Mouse (Mus musculus) MEL (cell line): ENCODE measurements at regions not wholly inside any gene's neighbourhood (a gene's known extent, or its start where the extent isn't known, plus 50 kb on each side); places are given as distances from the start of the nearest gene placed in this dataset.

Experiments used
- DNase-seq: peaks from one replicate; pipeline ENCODE4 v3.0.0; 2011; ENCODE audit warnings: low read depth, low spot score
- H3K27ac ChIP-seq: 2 replicates; pipeline ENCODE4 v1.5.1; 2012; ENCODE audit warnings: low read depth, mild to moderate bottlenecking, control low read depth, low read length, moderate library complexity; ENCODE audit not compliant: control insufficient read depth
- H3K27me3 ChIP-seq, 2 experiments: fragments of 150-350 bp in 1 of 2; sonication (generic) in 1 of 2; 2 replicates each; pipeline ENCODE4 v1.6.1; 2012; ENCODE audit warnings: low read length in 2 of 2, mild to moderate bottlenecking in 2 of 2, improper control_type of control experiment in 1 of 2, moderate library complexity in 1 of 2; ENCODE audit not compliant: insufficient read depth in 2 of 2, control insufficient read depth in 1 of 2
- H3K36me3 ChIP-seq, 2 experiments: 2 replicates each; pipeline ENCODE4 v1.6.1; 2012 to 2014; ENCODE audit warnings: low read length in 2 of 2, improper control_type of control experiment in 1 of 2, inconsistent platforms in 1 of 2, mild to moderate bottlenecking in 1 of 2; ENCODE audit not compliant: insufficient read depth in 2 of 2, control insufficient read depth in 1 of 2
- H3K4me1 ChIP-seq, 2 experiments: fragments of 150-350 bp in 1 of 2; sonication (generic) in 1 of 2; 2 replicates each; pipeline ENCODE4 v1.6.1; 2012; ENCODE audit warnings: low read length in 2 of 2, improper control_type of control experiment in 1 of 2, mild to moderate bottlenecking in 1 of 2; ENCODE audit not compliant: insufficient read depth in 2 of 2, control insufficient read depth in 1 of 2
- H3K4me3 ChIP-seq, 2 experiments: fragments of 150-350 bp in 1 of 2; sonication (generic) in 1 of 2; 2 replicates each; pipeline ENCODE4 v1.5.1; 2012; ENCODE audit warnings: low read depth in 2 of 2, low read length in 2 of 2, mild to moderate bottlenecking in 2 of 2, moderate library complexity in 2 of 2, control low read depth in 1 of 2, improper control_type of control experiment in 1 of 2; ENCODE audit not compliant: control insufficient read depth in 1 of 2, insufficient read depth in 1 of 2
- H3K79me2 ChIP-seq: 2 replicates; pipeline ENCODE4 v1.6.1; 2012; ENCODE audit warnings: mild to moderate bottlenecking, low read length, moderate library complexity; ENCODE audit not compliant: control insufficient read depth, poor library complexity, insufficient read depth
- H3K9ac ChIP-seq: 2 replicates; pipeline ENCODE4 v1.6.1; 2012; ENCODE audit warnings: low read depth, mild to moderate bottlenecking, control low read depth, low read length, moderate library complexity; ENCODE audit not compliant: control insufficient read depth, poor library complexity, severe bottlenecking
- H3K9me3 ChIP-seq: fragments of 150-350 bp; sonication (generic); replicated peaks from 2 replicates; pipeline ENCODE4 v1.6.1; 2012; ENCODE audit warnings: mild to moderate bottlenecking, low read length, improper control_type of control experiment, moderate library complexity; ENCODE audit not compliant: insufficient read depth
- CHD1 ChIP-seq: IDR thresholded peaks from 2 replicates; pipeline ENCODE4 v1.6.1; 2012; ENCODE audit warnings: low read depth, mild to moderate bottlenecking, inconsistent platforms, low read length, improper control_type of control experiment
- CTCF ChIP-seq, 3 experiments: IDR thresholded peaks in 2 of 3; conservative IDR thresholded peaks in 1 of 3; 2 replicates each; pipeline ENCODE4 v1.5.1; 2011 to 2012; ENCODE audit warnings: low read length in 3 of 3, low read depth in 2 of 3, mild to moderate bottlenecking in 2 of 3, improper control_type of control experiment in 1 of 3, inconsistent platforms in 1 of 3, mixed read lengths in 1 of 3, moderate library complexity in 1 of 3; ENCODE audit not compliant: control insufficient read depth in 1 of 3, insufficient read depth in 1 of 3, poor library complexity in 1 of 3, severe bottlenecking in 1 of 3
- E2F4 ChIP-seq: IDR thresholded peaks from 2 replicates; pipeline ENCODE4 v1.6.1; 2011; ENCODE audit warnings: low read depth, low read length, improper control_type of control experiment, borderline replicate concordance
- ELF1 ChIP-seq: IDR thresholded peaks from 2 replicates; pipeline ENCODE4 v1.6.1; 2014; ENCODE audit warnings: low read depth, mild to moderate bottlenecking, inconsistent platforms, low read length, improper control_type of control experiment, moderate library complexity
- EP300 ChIP-seq, 2 experiments: IDR thresholded peaks; 2 replicates each; pipeline ENCODE4 v1.6.1; 2011; ENCODE audit warnings: improper control_type of control experiment in 2 of 2, low read length in 2 of 2, low read depth in 1 of 2, mild to moderate bottlenecking in 1 of 2
- ETS1 ChIP-seq: IDR thresholded peaks from 2 replicates; pipeline ENCODE4 v1.6.1; 2012; ENCODE audit warnings: low read depth, mild to moderate bottlenecking, inconsistent platforms, low read length, improper control_type of control experiment, moderate library complexity
- GABPA ChIP-seq: IDR thresholded peaks from 2 replicates; pipeline ENCODE4 v1.6.1; 2012; ENCODE audit warnings: low read depth, mild to moderate bottlenecking, inconsistent platforms, low read length, improper control_type of control experiment, moderate library complexity
- GATA1 ChIP-seq: IDR thresholded peaks from 2 replicates; pipeline ENCODE4 v1.6.1; 2011; ENCODE audit warnings: low read depth, low read length, improper control_type of control experiment
- KAT2A ChIP-seq: conservative IDR thresholded peaks from 2 replicates; pipeline ENCODE4 v1.6.1; 2012; ENCODE audit warnings: low read depth, low read length, improper control_type of control experiment, inconsistent platforms
- MAZ ChIP-seq: IDR thresholded peaks from 2 replicates; pipeline ENCODE4 v1.6.1; 2012; ENCODE audit warnings: low read depth, mild to moderate bottlenecking, inconsistent platforms, low read length, improper control_type of control experiment
- MEF2A ChIP-seq: IDR thresholded peaks from 2 replicates; pipeline ENCODE4 v1.6.1; 2014; ENCODE audit warnings: low read depth, mild to moderate bottlenecking, inconsistent platforms, low read length, improper control_type of control experiment; ENCODE audit not compliant: poor library complexity, insufficient replicate concordance, severe bottlenecking; ENCODE audit errors: extremely low read depth
- MYB ChIP-seq: IDR thresholded peaks from 2 replicates; pipeline ENCODE4 v1.6.1; 2011; ENCODE audit warnings: mild to moderate bottlenecking, low read depth, low read length, improper control_type of control experiment
- MYC ChIP-seq: IDR thresholded peaks from 2 replicates; pipeline ENCODE4 v1.6.1; 2011; ENCODE audit warnings: low read depth, mild to moderate bottlenecking, low read length, improper control_type of control experiment, moderate library complexity
- POLR2AphosphoS2 ChIP-seq: IDR thresholded peaks from 2 replicates; pipeline ENCODE4 v1.6.1; 2011; ENCODE audit warnings: low read length, improper control_type of control experiment
- POLR2AphosphoS5 ChIP-seq: IDR thresholded peaks from 2 replicates; pipeline ENCODE4 v1.6.1; 2012; ENCODE audit warnings: low read depth, borderline replicate concordance, mild to moderate bottlenecking, inconsistent platforms, low read length, moderate library complexity, mixed read lengths
- RCOR1 ChIP-seq: IDR thresholded peaks from 2 replicates; pipeline ENCODE4 v1.6.1; 2012; ENCODE audit warnings: low read depth, mild to moderate bottlenecking, inconsistent platforms, low read length, improper control_type of control experiment
- SIN3A ChIP-seq: IDR thresholded peaks from 2 replicates; pipeline ENCODE4 v1.6.1; 2012; ENCODE audit warnings: low read length, improper control_type of control experiment, inconsistent platforms
- TAL1 ChIP-seq: IDR thresholded peaks from 2 replicates; pipeline ENCODE4 v1.6.1; 2012; ENCODE audit warnings: mild to moderate bottlenecking, inconsistent platforms, low read length, moderate library complexity, mixed read lengths
- TBP ChIP-seq: IDR thresholded peaks from 2 replicates; pipeline ENCODE4 v1.8.0; 2011; ENCODE audit warnings: low read depth, low read length, improper control_type of control experiment
- TCF12 ChIP-seq: IDR thresholded peaks from 2 replicates; pipeline ENCODE4 v1.6.1; 2014; ENCODE audit warnings: low read depth, mild to moderate bottlenecking, inconsistent platforms, low read length, improper control_type of control experiment, moderate library complexity
- ZC3H11A ChIP-seq: IDR thresholded peaks from 2 replicates; pipeline ENCODE4 v1.6.1; 2012; ENCODE audit warnings: low read depth, mild to moderate bottlenecking, inconsistent platforms, low read length, improper control_type of control experiment

DNA sequence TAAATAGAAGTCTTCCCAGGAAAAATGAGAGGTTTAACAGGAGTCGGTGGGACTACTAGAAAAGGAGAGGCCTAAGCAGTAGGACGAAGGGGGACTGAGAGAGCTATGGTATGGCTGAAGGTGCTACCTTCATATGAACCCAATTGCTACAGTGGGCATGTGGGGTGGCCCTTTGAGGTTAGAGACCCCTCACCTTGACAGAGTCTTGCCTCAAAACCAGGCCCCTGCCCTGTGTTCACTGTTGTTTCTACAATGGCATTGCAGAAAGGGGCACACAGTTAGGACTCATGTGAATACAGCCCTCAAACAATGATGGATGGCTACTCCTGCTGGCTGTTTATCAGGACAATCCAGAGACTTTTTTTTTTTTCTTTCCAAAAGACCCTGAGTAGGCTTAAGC is 62.6 kb downstream of the Tmem17 start:
- Histone ChIP-seq H3K27me3 (no peaks in the 10 kb centered on the region), H3K4me1 (no peaks in the 10 kb centered on the region), H3K36me3 (no peaks in the 10 kb centered on the region), H3K79me2 (no peaks in the 10 kb centered on the region), H3K27ac (no peak overlapping the region), H3K9me3 (no peaks in the 10 kb centered on the region), H3K9ac (no peak overlapping the region), H3K4me3 (no peak overlapping the region)
- DNase-seq: no peak
- TF ChIP-seq KAT2A: no peak
- TF ChIP-seq TCF12: no peak
- TF ChIP-seq ZC3H11A: no peak
- TF ChIP-seq E2F4: no peak
- no peak for TF ChIP-seq GATA1
- no peak for TF ChIP-seq CTCF (IDR thresholded peaks at IDR 0.05 in 2 of 3, conservative IDR thresholded peaks at IDR 0.05 in 1 of 3; ENCODE audit: control insufficient read depth in 1 of 3, insufficient read depth in 1 of 3, low read depth in 2 of 3, low read length in 3 of 3, poor library complexity in 1 of 3, severe bottlenecking in 1 of 3)
- TF ChIP-seq MEF2A: no peak
- no peak for TF ChIP-seq MAZ
- no peak for TF ChIP-seq TBP
- no peak for TF ChIP-seq RCOR1
- TF ChIP-seq MYC: no peak
- no peak for TF ChIP-seq GABPA
- TF ChIP-seq SIN3A: no peak
- no peak for TF ChIP-seq EP300 (IDR thresholded peaks at IDR 0.05; ENCODE audit: low read depth in 1 of 2, low read length in 2 of 2)
- no peak for TF ChIP-seq POLR2AphosphoS5
- no peak for TF ChIP-seq ELF1

DNA sequence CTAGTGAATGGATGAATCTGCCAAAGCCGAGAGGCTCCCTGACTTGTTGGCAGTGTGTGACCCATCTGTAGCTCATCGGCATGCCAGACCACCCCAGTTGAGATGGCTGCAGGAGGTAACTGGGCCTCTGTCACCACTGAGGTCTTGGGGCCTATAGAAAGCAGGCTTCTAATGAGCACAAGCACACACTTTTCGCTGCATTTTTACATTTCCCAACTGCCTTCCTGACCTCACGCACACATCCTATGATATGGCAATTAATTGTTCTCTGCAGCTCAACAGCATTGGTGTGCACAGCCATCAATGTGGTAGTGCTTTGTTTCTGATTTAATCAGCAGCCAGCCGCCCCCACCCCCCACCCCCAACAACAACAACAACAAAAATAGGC is 72.2 kb downstream of the Tmem17 start:
- DNase-seq: no peak
- Histone ChIP-seq H3K79me2 (no peaks in the 10 kb centered on the region), H3K36me3 (no peaks in the 10 kb centered on the region), H3K27ac (no peak overlapping the region), H3K4me3 (no peak overlapping the region), H3K27me3 (no peaks in the 10 kb centered on the region; a peak in 1 of 4 replicates), H3K4me1 (no peaks in the 10 kb centered on the region), H3K9ac (no peak overlapping the region), H3K9me3 (no peaks in the 10 kb centered on the region)
- TF ChIP-seq POLR2AphosphoS5 (no peak), TAL1 (no peak), RCOR1 (no peak), CHD1 (no peak), ETS1 (no peak), POLR2AphosphoS2 (no peak), MYB (no peak)
